Mouse (Mus musculus) forebrain, embryonic 13.5 days (tissue): Measurements from ENCODE around the gene Stt3b. TPM values are rescaled to one million over a fixed set of nuclear protein-coding genes. Genes with fewer than 3 reads are reported as not detected.

ENCODE experiments used
- ATAC-seq: fragments of 200-750 bp; cut with Nextera tagmentation; 2 replicates; pipeline ENCODE4 v1.8.0; 2017
- H3K27ac ChIP-seq: fragments of 300-500 bp; sonication (generic); 2 replicates; pipeline ENCODE4 v1.5.1; 2015; ENCODE audit warnings: inconsistent platforms, mild to moderate bottlenecking, moderate library complexity
- H3K27me3 ChIP-seq: fragments of 300-500 bp; sonication (generic); 2 replicates; pipeline ENCODE4 v1.6.1; 2015; ENCODE audit warnings: mild to moderate bottlenecking, inconsistent platforms
- H3K36me3 ChIP-seq: fragments of 300-500 bp; sonication (generic); 2 replicates; pipeline ENCODE4 v1.6.1; 2015; ENCODE audit warnings: mild to moderate bottlenecking, inconsistent platforms; ENCODE audit not compliant: poor library complexity, severe bottlenecking
- H3K4me1 ChIP-seq: fragments of 300-500 bp; sonication (generic); 2 replicates; pipeline ENCODE4 v1.6.1; 2015; ENCODE audit warnings: inconsistent platforms
- H3K4me2 ChIP-seq: fragments of 300-500 bp; sonication (generic); 2 replicates; pipeline ENCODE4 v1.6.1; 2015; ENCODE audit warnings: inconsistent platforms, mild to moderate bottlenecking, moderate library complexity
- H3K4me3 ChIP-seq: fragments of 300-500 bp; sonication (generic); 2 replicates; pipeline ENCODE4 v1.5.1; 2015; ENCODE audit warnings: mild to moderate bottlenecking, inconsistent platforms
- H3K9ac ChIP-seq: fragments of 300-500 bp; sonication (generic); 2 replicates; pipeline ENCODE4 v1.6.1; 2015; ENCODE audit warnings: mild to moderate bottlenecking, inconsistent platforms
- H3K9me3 ChIP-seq: fragments of 300-500 bp; sonication (generic); replicated peaks from 2 replicates; pipeline ENCODE4 v1.6.1; 2016; ENCODE audit warnings: inconsistent platforms
- WGBS: fragments of 180-500 bp; shearing (Covaris S2); methylation state at CpG from one replicate; pipeline ENCODE4 v1.1.7; 2015; 5-methylcytosine and 5-hydroxymethylcytosine counted together
- polyA plus RNA-seq: library from polyadenylated mRNA; unstranded; fragments of >200 nt; fragmentation: Nextera tagmentation; extraction: Ambion mirVana; gene quantifications from 2 replicates; pipeline ENCODE4 v1.2.1, GENCODE M21; 2015

Gene Stt3b
- 63.3 and 70.1 TPM in 2 replicates for polyA plus RNA-seq

- no peaks in the 10 kb centered on the region for H3K36me3 ChIP-seq
- no peaks in the 10 kb centered on the region for H3K9me3 ChIP-seq
- H3K4me1 ChIP-seq, result peaks cover 29% of the 10 kb centered on the region
- peak within 1 kb of the TSS; percentile 70 for H3K4me2 ChIP-seq
- peak within 1 kb of the TSS; percentile 97 for H3K9ac ChIP-seq
- peak within 1 kb of the TSS; percentile 96 for H3K27ac ChIP-seq
- H3K4me3 ChIP-seq, result peak within 1 kb of the TSS; percentile 89
- WGBS, result under 1% methylated on average over 78 of the region's 91 CpGs
- H3K27me3 ChIP-seq, result no peaks in the 10 kb centered on the region
- peak; percentile 92 for ATAC-seq
Observed at GRCm38 (mm10) chr9:115310346-115311222, at the start of gene Stt3b. Gene Stt3b (minus strand): TSS chr9:115310421.

- Histone ChIP-seq H3K9me3 (no peaks in the 10 kb centered on the region), H3K27ac (no peak overlapping the region), H3K27me3 (no peaks in the 10 kb centered on the region), H3K4me3 (no peak overlapping the region), H3K36me3 (no peaks in the 10 kb centered on the region), H3K9ac (no peak overlapping the region), H3K4me2 (no peak overlapping the region), H3K4me1 (no peaks in the 10 kb centered on the region)
- 85% methylated on average over 2 of the region's 2 CpGs for whole genome bisulfite sequencing
- ATAC-seq, result no peak
Observed at GRCm38 (mm10) chr9:115358421-115358820, 48.2 kb upstream of the Stt3b start.

- 86% methylated on average over 1 of the region's 1 CpGs for WGBS
- Histone ChIP-seq H3K4me3 (no peak overlapping the region), H3K27ac (no peak overlapping the region), H3K4me2 (no peak overlapping the region), H3K4me1 (no peaks in the 10 kb centered on the region), H3K9me3 (no peaks in the 10 kb centered on the region), H3K36me3 (no peaks in the 10 kb centered on the region), H3K27me3 (no peaks in the 10 kb centered on the region), H3K9ac (no peak overlapping the region)
- ATAC-seq, result no peak
Observed at GRCm38 (mm10) chr9:115357996-115358395, 47.8 kb upstream of the Stt3b start.

- WGBS, result 36% methylated on average over 19 of the region's 19 CpGs
- ATAC-seq, result no peak
- no peak overlapping the region for H3K9ac ChIP-seq
- no peaks in the 10 kb centered on the region for H3K9me3 ChIP-seq
- no peak overlapping the region for H3K27ac ChIP-seq
- no peaks in the 10 kb centered on the region for H3K4me1 ChIP-seq
- no peaks in the 10 kb centered on the region for H3K27me3 ChIP-seq
- H3K4me2 ChIP-seq, result no peak overlapping the region
- no peaks in the 10 kb centered on the region for H3K36me3 ChIP-seq
- no peak overlapping the region for H3K4me3 ChIP-seq
Observed at GRCm38 (mm10) chr9:115356731-115357458, 46.7 kb upstream of the Stt3b start.

- H3K36me3 ChIP-seq, result no peaks in the 10 kb centered on the region
- no peak overlapping the region for H3K4me3 ChIP-seq
- H3K27ac ChIP-seq, result no peak overlapping the region
- H3K4me2 ChIP-seq, result no peak overlapping the region
- H3K27me3 ChIP-seq, result no peaks in the 10 kb centered on the region
- H3K4me1 ChIP-seq, result no peaks in the 10 kb centered on the region
- H3K9me3 ChIP-seq, result no peaks in the 10 kb centered on the region
- no peak overlapping the region for H3K9ac ChIP-seq
- ATAC-seq, result no peak
- 66% methylated on average over 5 of the region's 5 CpGs for WGBS
Observed at GRCm38 (mm10) chr9:115355972-115356371, 45.8 kb upstream of the Stt3b start.

GRCm38 (mm10) chr9:115349741-115350512, 39.7 kb upstream of the Stt3b start:
- Histone ChIP-seq H3K9me3 (no peaks in the 10 kb centered on the region), H3K27me3 (no peaks in the 10 kb centered on the region), H3K27ac (no peak overlapping the region), H3K4me1 (no peaks in the 10 kb centered on the region), H3K36me3 (no peaks in the 10 kb centered on the region), H3K4me3 (no peak overlapping the region), H3K4me2 (no peak overlapping the region), H3K9ac (no peak overlapping the region)
- ATAC-seq, result no peak
- WGBS, result 83% methylated on average over 4 of the region's 4 CpGs

GRCm38 (mm10) chr9:115349106-115349505, 38.9 kb upstream of the Stt3b start:
- no peak for ATAC-seq
- no peak overlapping the region for H3K27ac ChIP-seq
- H3K27me3 ChIP-seq, result no peaks in the 10 kb centered on the region
- H3K36me3 ChIP-seq, result no peaks in the 10 kb centered on the region
- H3K9me3 ChIP-seq, result no peaks in the 10 kb centered on the region
- no peak overlapping the region for H3K9ac ChIP-seq
- no peak overlapping the region for H3K4me2 ChIP-seq
- 53% methylated on average over 1 of the region's 1 CpGs for WGBS
- H3K4me1 ChIP-seq, result no peaks in the 10 kb centered on the region
- no peak overlapping the region for H3K4me3 ChIP-seq

- Histone ChIP-seq H3K36me3 (no peaks in the 10 kb centered on the region), H3K9ac (no peak overlapping the region), H3K9me3 (no peaks in the 10 kb centered on the region), H3K27ac (no peak overlapping the region), H3K4me1 (peaks cover 12% of the 10 kb centered on the region), H3K4me3 (no peak overlapping the region), H3K27me3 (no peaks in the 10 kb centered on the region), H3K4me2 (no peak overlapping the region)
- ATAC-seq, result no peak
- WGBS, result 79% methylated on average over 3 of the region's 3 CpGs
Observed at GRCm38 (mm10) chr9:115344930-115345329, 34.7 kb upstream of the Stt3b start.

- H3K36me3 ChIP-seq, result no peaks in the 10 kb centered on the region
- no peak for ATAC-seq
- 71% methylated on average over 9 of the region's 9 CpGs for WGBS
- H3K27me3 ChIP-seq, result no peaks in the 10 kb centered on the region
- no peak overlapping the region for H3K9ac ChIP-seq
- no peaks in the 10 kb centered on the region for H3K9me3 ChIP-seq
- no peak overlapping the region for H3K4me3 ChIP-seq
- H3K4me1 ChIP-seq, result peaks cover 31% of the 10 kb centered on the region
- H3K27ac ChIP-seq, result no peak overlapping the region
- no peak overlapping the region for H3K4me2 ChIP-seq
Observed at GRCm38 (mm10) chr9:115341576-115341975, 31.4 kb upstream of the Stt3b start.

GRCm38 (mm10) chr9:115340212-115340815, 30.1 kb upstream of the Stt3b start:
- Histone ChIP-seq H3K4me3 (no peak overlapping the region), H3K4me1 (peaks cover 31% of the 10 kb centered on the region), H3K27me3 (no peaks in the 10 kb centered on the region), H3K9me3 (no peaks in the 10 kb centered on the region), H3K4me2 (no peak overlapping the region), H3K9ac (no peak overlapping the region), H3K36me3 (no peaks in the 10 kb centered on the region), H3K27ac (0 out of 2 replicates have a peak overlapping the region, but pooled peaks have one; percentile 59)
- WGBS, result 40% methylated on average over 12 of the region's 12 CpGs
- no peak for ATAC-seq

- Histone ChIP-seq H3K27ac (peak overlapping the region; percentile 59; the same call in 1 of the 2 replicates), H3K36me3 (no peaks in the 10 kb centered on the region), H3K4me1 (peaks cover 31% of the 10 kb centered on the region), H3K9me3 (no peaks in the 10 kb centered on the region), H3K9ac (no peak overlapping the region), H3K27me3 (no peaks in the 10 kb centered on the region), H3K4me3 (no peak overlapping the region), H3K4me2 (no peak overlapping the region)
- ATAC-seq, result peak; percentile 88
- WGBS, result 34% methylated on average over 6 of the region's 6 CpGs
Observed at GRCm38 (mm10) chr9:115338816-115339215, 28.6 kb upstream of the Stt3b start.
